Mouse (Mus musculus): ENCODE measurements around the gene Lbhd1.

Gene Lbhd1

GRCm38 (mm10) chr19:8911810-8912209 is 28.3 kb downstream of the Lbhd1 start:
- DNase-seq (ENCODE audit: inconsistent ontology term), result no peak

GRCm38 (mm10) chr19:8914212-8914611 is 30.7 kb downstream of the Lbhd1 start:
- no peak for DNase-seq (ENCODE audit: inconsistent ontology term)

- DNase-seq (ENCODE audit: inconsistent ontology term), result no peak
Measured at GRCm38 (mm10) chr19:8919000-8919399, 35.5 kb downstream of the Lbhd1 start.

- no peak for DNase-seq (ENCODE audit: inconsistent ontology term)
Measured at GRCm38 (mm10) chr19:8919684-8920072, 36.1 kb downstream of the Lbhd1 start.

DNA sequence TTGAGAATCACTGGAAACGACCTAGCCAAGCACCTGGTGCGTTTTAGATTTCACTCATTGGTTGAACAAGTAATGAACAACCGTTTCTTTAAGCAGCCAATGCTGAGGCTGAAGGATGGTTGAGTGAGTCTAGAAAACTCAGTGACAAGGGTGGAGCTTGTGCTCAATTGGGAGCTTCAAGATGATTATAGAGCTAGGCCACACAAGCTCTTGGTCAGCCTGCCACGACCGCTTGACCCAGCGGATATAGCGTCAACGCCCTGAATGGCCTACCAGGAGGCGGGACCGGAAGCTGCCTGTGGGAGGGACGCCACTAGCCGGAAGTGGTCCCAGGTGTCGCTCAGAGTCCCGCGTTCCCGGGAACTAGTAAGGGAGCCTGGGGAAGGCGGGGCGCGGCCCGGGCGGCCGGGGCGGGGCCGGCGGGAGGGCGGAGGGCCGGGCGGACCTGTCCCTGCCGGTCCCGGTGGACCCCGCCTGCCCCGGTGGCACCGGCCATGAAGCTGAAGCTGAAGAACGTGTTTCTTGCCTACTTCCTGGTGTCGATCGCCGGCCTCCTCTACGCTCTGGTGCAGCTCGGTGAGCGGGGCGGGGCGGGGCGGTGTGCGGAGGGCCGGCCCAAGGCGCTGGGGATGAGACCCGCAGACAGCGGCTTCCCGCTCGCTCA is 36.7 kb downstream of the Lbhd1 start, which contains the start of gene B3gat3:
TSS of gene B3gat3 (plus strand) at position 302 of the 664 bp plus-strand sequence.
- peak; percentile 96 for DNase-seq (ENCODE audit: inconsistent ontology term)

DNA sequence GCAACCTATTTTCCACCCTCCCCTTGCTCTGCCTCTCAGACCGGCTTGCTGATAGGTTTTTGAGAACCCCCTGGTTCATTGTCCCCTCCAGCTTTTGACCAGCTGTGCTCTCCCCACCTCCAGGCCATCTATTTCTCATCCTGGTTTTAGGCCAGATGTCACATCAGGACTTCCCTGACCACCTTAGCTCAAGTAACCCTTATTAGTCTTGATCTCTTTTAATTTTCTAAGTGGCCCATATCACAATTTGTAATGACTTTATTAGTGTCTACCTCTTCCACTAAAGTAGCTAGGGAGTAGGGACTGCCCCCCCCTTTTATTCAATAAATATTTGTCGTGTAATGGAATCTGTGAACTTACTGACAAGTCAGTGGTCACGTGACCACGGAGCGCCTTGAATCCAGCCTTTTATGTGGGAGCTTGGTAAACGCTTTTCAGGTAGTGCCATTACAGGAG is 37.3 kb downstream of the Lbhd1 start:
- DNase-seq (ENCODE audit: inconsistent ontology term), result peak; percentile 55

DNA sequence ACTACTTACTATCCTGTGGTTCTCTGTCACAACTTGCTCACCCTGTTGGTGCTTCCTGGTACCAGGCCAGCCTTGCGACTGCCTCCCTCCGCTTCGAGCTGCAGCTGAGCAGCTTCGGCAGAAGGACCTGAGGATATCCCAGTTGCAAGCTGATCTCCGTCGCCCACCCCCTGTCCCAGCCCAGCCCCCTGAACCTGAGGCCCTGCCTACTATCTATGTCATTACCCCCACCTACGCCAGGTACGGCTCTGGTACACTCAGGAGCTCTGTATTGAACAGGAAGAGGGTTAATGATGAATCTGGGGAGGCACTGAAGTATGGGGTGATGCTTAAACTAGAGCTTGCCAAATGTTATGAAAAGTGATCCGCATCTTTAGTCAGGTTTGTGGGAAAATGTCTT is 38.2 kb downstream of the Lbhd1 start:
- DNase-seq (ENCODE audit: inconsistent ontology term), result no peak

DNA sequence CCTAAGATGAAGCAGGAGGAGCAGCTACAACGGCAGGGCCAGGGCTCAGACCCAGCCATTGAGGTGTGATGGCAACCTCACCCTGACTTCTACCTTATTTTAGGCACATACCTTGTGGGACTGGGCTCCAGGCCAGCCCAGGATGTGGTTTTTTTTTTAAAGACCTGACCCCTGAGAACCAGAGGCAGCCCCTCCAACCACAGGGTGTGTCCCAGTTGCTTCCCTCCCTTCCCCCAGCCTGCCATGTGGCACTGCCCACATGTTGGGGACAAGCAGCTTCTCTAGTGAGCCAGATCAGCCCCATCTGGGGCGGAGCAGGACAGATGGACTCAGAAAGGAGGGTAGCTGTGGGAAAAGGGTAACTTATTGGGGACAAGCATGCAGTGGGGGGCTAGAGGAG is 43.2 kb downstream of the Lbhd1 start:
- DNase-seq (ENCODE audit: inconsistent ontology term), result no peak

DNA sequence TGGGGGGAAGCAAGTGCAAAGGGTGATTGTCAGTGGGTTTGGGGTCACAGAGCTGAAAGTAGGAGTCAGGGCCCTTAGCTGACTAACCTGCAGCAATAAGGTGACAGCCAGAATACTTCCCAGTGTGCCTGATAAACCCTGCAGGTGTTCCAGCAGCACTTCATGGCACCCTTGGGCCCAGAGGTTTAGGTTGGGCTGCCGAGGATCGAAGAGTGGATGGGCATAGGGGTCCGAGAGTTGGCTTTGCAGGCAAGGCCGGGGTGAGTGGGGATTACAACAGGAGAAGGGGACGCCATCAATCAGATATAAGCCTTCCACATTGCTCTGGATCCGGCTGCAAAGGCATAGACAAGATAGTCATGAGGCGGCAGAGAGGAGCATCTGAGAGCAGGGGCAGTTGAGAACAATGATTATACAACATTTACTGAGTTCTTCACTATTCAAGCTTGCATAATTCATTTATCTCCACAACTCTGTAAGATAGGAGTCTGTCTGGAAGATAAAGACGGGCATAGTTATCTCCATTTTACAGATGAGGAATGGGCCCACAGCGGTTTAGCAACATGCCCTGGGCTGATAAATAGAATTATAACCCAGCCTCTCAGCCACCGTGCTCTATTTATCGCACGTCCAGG is 44.5 kb downstream of the Lbhd1 start:
- DNase-seq (ENCODE audit: inconsistent ontology term), result no peak

GRCm38 (mm10) chr19:8928689-8929223 is 45.2 kb downstream of the Lbhd1 start:
- DNase-seq (ENCODE audit: inconsistent ontology term), result no peak

- DNase-seq (ENCODE audit: inconsistent ontology term), result peak; percentile 90
Measured at GRCm38 (mm10) chr19:8929224-8930088, 45.9 kb downstream of the Lbhd1 start, which contains the start of the genes Rom1 and Eml3. Rom1 (minus strand) TSS chr19:8929356. Eml3 (plus strand) TSS chr19:8929552.

- DNase-seq (ENCODE audit: inconsistent ontology term), result peak; percentile 9
Measured at GRCm38 (mm10) chr19:8930117-8930516, 46.6 kb downstream of the Lbhd1 start.

GRCm38 (mm10) chr19:8930771-8931170 is 47.2 kb downstream of the Lbhd1 start:
- no peak for DNase-seq (ENCODE audit: inconsistent ontology term)

- DNase-seq (ENCODE audit: inconsistent ontology term), result no peak
Measured at GRCm38 (mm10) chr19:8936736-8937135, 53.2 kb downstream of the Lbhd1 start.

DNA sequence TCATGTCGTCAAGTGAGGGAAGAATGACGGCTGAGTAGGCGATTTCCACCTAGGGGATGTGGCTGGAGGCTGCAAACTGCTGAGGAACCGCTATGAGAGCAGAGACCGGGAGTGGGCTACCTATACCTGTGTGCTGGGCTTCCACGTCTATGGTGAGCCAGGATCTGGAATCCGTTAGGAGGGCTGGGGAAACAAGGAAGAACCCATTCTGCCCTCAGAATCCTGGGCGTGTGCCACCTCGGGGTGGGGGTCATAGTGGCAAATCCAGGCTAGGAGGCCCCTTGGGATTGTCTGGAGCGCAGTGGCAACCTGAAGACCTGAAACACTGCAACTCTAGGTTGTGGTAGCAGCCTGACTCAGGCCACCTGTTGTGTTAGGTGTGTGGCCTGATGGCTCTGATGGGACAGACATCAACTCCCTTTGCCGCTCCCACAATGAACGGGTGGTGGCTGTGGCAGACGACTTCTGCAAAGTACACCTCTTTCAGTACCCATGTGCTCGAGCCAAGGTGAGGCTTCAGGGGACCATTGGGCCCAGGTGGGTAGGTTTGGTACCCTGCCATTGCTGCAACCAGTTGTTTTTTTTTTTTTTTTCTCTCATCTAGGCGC is 57.1 kb downstream of the Lbhd1 start:
- no peak for DNase-seq (ENCODE audit: inconsistent ontology term)

DNA sequence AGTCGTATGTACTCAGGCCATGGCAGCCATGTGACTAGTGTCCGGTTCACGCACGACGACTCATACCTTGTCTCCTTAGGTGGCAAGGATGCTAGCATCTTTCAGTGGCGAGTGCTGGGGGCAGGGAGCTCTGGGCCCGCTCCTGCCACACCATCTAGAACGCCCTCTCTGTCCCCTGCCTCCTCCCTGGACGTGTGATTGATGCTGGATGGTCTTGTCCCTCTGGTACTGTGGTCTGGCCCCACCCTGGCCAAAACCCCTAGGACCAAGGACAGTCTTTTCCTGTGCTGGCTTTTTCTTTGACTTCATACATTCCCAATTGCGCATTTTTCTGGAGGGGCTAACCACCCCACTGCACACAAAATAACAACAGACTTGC is 57.6 kb downstream of the Lbhd1 start:
- no peak for DNase-seq (ENCODE audit: inconsistent ontology term)

- DNase-seq (ENCODE audit: inconsistent ontology term), result peak; percentile 98
Measured at GRCm38 (mm10) chr19:8941515-8942217, 58.1 kb downstream of the Lbhd1 start, which contains the start of gene Mta2. Mta2 (plus strand) TSS chr19:8941875.

Measured in Muller cell, postnatal 12 days (primary cell).